Mouse (Mus musculus): ENCODE measurements around the gene Tmem191c. TPM values are rescaled to one million over a fixed set of nuclear protein-coding genes. Genes with fewer than 3 reads are reported as not detected.

Gene Tmem191c
- polyA plus RNA-seq (2021; fragmentation: Nextera tagmentation), result 115 and 119 TPM in 2 replicates
- long read RNA-seq, experiment 1, transcript Tmem191c-215 (4 exons, 825 nt), result minor isoform, 8 of 175 reads
- long read RNA-seq, experiment 1, transcript Tmem191c-201 (10 exons, 1,631 nt), result major isoform, 34 of 175 reads
- long read RNA-seq, experiment 1, partial matches to known transcripts, result 19 of 175 reads
- long read RNA-seq, experiment 1, other reads (novel, unspliced or antisense), result 111 of 175 reads
- long read RNA-seq, experiment 2, transcript Tmem191c-210 (8 exons, 1,627 nt), result minor isoform, 6 of 433 reads
- long read RNA-seq, experiment 2, transcript Tmem191c-215 (4 exons, 825 nt), result minor isoform, 8 of 433 reads
- long read RNA-seq, experiment 2, transcript Tmem191c-201 (10 exons, 1,631 nt), result major isoform, 66 of 433 reads
- long read RNA-seq, experiment 2, transcript Tmem191c-204 (3 exons, 802 nt), result minor isoform, 6 of 433 reads
- long read RNA-seq, experiment 2, partial matches to known transcripts, result 54 of 433 reads
- long read RNA-seq, experiment 2, other reads (novel, unspliced or antisense), result 289 of 433 reads

DNA sequence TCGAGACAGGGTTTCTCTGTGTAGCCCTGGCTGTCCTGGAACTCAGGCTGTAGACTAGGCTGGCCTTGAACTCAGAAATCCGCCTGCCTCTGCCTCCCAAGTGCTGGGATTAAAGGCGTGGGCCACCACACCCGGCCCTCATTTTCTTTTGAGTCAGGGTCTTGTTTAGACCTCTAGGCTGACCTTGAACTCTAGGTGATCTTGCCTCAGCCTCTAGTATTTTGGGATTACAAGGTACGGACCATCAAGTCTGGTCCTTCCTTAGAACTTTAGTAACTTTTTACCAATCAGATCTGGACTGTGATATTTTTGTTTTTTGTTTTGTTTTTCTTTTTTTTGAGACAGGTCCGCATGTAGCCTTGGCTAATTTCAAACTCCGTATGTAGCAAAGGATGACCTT lies at the start of gene Tmem191c:
Gene Tmem191c (plus strand): TSS at position 357 of the 400 bp plus-strand sequence.

DNA sequence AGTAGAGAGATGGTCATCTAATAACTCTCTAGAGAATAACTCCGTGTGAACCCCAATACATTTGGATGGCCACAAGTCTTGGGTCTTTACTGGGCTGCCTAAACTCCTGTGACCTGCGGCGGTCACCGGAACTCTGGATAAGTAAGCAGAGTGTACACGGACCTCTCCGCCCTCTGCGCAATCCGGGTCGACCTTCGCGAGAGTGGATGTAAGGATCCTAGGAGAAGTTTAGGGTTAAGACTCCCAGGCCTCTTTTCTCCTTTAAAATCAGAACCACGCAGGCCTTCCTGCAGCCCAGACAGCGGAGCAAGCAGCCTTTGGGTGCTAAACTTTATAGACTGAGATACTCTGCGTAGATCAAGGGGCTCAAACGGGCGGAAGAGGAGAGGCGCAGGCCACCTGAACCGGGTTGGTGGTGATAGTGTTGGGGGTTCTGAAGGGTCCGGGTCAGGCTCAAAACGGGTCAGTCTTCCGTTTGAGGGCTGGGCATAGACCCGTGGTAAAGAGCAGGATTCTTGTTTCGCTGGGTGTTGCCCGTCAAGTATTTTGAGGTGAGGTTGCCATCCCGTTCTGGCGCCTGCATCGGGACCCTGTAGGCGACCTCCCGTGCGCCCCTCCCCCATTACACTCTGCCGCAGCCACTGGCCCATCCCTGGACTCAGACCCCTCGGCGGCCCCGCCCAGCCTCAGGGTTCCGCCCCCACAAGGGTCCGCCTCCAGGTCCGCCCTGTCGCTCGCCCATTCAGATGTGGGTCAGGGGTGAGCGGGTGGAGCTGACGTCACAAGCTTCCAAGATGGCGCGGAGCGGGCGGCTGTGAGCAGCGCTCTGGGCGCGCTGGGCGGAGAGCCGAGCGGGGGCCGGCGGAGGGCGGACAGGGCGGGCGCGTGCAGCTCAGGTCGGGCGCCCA lies 42.8 kb upstream of the Tmem191c start, which contains the start of gene Hic2:
Gene Hic2 (plus strand): TSS at position 779 of the 908 bp plus-strand sequence.

GRCm38 (mm10) chr16:17331116-17331515 lies 55.2 kb downstream of the Tmem191c start, which contains the start of gene Serpind1:
Serpind1 (plus strand) TSS chr16:17331371.

Other genes with a start within 250 kb of the Tmem191c start
- gene Ypel1, start 206.4 kb upstream of the Tmem191c start, polyA plus RNA-seq (2021; fragmentation: Nextera tagmentation), result 23.7 and 29.0 TPM in 2 replicates
- gene Ppil2, start 164.8 kb upstream of the Tmem191c start, polyA plus RNA-seq (2021; fragmentation: Nextera tagmentation), result 78.4 and 79.2 TPM in 2 replicates
- gene 2610318N02Rik, start 150.9 kb upstream of the Tmem191c start, polyA plus RNA-seq (2021; fragmentation: Nextera tagmentation), result 1.3 and 2.2 TPM in 2 replicates
- 32.6 and 49.5 TPM in 2 replicates for gene Sdf2l1, start 143.7 kb upstream of the Tmem191c start, polyA plus RNA-seq (2021; fragmentation: Nextera tagmentation)
- gene Ydjc, start 131.5 kb upstream of the Tmem191c start, polyA plus RNA-seq (2021; fragmentation: Nextera tagmentation), result 37.9 and 45.2 TPM in 2 replicates
- gene Ccdc116, start 128.8 kb upstream of the Tmem191c start, polyA plus RNA-seq (2021; fragmentation: Nextera tagmentation), result 0.29 and 0.79 TPM in 2 replicates
- 112 and 119 TPM in 2 replicates for gene Ube2l3, start 73.4 kb upstream of the Tmem191c start, polyA plus RNA-seq (2021; fragmentation: Nextera tagmentation)
- gene Rimbp3, start 67.5 kb upstream of the Tmem191c start, polyA plus RNA-seq (2021; fragmentation: Nextera tagmentation), result 0.44 and 0.63 TPM in 2 replicates
- gene Hic2, start 42.5 kb upstream of the Tmem191c start, polyA plus RNA-seq (2021; fragmentation: Nextera tagmentation), result 0.30 and 0.44 TPM in 2 replicates
- gene Serpind1, start 55.3 kb downstream of the Tmem191c start, polyA plus RNA-seq (2021; fragmentation: Nextera tagmentation), result 2.8 and 4.0 TPM in 2 replicates
- gene Snap29, start 129.9 kb downstream of the Tmem191c start, polyA plus RNA-seq (2021; fragmentation: Nextera tagmentation), result 6.8 and 6.9 TPM in 2 replicates
- gene Pi4ka, start 130.2 kb downstream of the Tmem191c start, polyA plus RNA-seq (2021; fragmentation: Nextera tagmentation), result 62.7 and 66.9 TPM in 2 replicates
- 25.4 and 26.0 TPM in 2 replicates for gene Crkl, start 175.9 kb downstream of the Tmem191c start, polyA plus RNA-seq (2021; fragmentation: Nextera tagmentation)
- gene Aifm3, start 213.5 kb downstream of the Tmem191c start, polyA plus RNA-seq (2021; fragmentation: Nextera tagmentation), result 18.6 and 19.3 TPM in 2 replicates
- 119 and 121 TPM in 2 replicates for gene Lztr1, start 232.6 kb downstream of the Tmem191c start, polyA plus RNA-seq (2021; fragmentation: Nextera tagmentation)